Mouse (Mus musculus): ENCODE measurements around the gene Mybbp1a.
"Not testable (repeated sequence)": the region's sequence is repeated elsewhere in the genome, so short reads cannot be mapped to it uniquely, and the experiment has no call there.

Mybbp1a gene

GRCm38 (mm10) chr11:72413601-72414190 is 27.5 kb upstream of the Mybbp1a start:
- no peak for DNase-seq

- DNase-seq = no peak
Measured at GRCm38 (mm10) chr11:72415155-72415554, 26.0 kb upstream of the Mybbp1a start.

- DNase-seq = no peak
Measured at GRCm38 (mm10) chr11:72416666-72417065, 24.5 kb upstream of the Mybbp1a start.

DNA sequence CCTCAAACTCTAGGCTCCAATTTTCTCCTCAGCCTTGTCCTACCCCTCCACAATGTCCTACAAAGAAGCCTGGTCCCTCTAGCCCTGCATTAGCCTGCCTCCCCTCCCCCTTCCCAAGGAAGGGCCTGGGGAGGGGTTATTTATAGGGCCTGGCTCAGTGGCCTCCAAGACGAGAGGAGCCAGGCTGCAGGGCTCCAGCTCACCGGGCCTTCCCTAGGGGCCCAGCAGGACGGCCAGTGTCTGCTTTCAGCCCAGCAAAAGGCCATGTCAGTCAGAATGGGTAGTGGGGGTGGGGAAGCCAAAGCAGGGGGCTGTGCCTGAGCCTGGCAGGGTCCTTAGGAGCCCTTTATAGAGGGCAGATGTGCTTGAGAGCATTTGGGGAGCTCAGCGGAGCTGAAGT is 23.8 kb upstream of the Mybbp1a start:
- no peak for DNase-seq

DNA sequence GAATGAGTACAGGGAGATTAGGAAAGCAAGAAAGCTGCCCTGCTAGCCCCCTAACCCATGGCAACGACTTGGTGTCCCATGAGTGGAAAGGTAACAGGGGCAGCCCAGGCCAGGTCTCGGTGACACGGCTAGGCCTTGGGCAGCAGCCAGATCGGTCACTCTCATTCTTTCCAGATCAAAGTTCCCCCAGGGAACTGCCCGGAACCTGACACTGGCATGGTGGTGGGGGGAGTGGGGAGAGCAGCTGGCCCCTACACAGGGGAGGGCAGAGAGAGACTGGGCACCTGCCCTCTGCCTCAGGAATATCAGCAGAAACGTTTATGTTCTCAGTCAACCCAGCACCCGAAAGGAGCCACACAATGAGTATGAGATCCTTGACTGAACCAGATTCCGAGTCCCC is 22.9 kb upstream of the Mybbp1a start:
- DNase-seq = no peak

- no peak for DNase-seq
Measured at GRCm38 (mm10) chr11:72419006-72419405, 22.1 kb upstream of the Mybbp1a start.

DNA sequence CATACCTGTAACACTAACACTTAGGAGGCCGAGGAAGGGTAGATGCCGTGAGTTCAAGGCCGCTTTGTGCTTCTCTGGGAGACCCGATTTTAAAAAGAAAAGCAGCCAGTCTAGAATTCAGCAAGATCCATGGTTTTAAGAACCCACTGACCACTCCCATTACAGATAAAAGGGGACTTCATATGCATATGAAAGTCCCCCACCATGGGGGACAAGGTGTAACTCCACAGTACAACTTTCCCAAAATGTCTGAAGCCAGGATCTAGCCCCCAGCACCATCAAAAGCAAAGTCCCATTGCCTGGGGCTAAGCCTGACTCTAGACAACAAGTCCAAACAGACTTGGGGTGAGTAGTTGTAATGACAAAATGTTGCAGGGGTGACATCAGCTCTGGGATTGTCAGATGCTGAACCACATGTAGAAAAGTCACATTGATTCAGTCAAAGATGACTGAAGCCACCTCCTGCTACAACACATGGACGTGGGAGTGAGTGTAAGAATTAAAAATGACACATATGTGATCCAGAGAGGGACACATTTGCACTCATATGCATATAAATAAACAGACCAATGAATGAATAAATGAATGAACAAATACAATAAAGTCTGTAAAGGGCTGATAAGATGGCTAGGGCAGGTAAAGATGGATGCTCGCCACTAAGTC is 20.6 kb upstream of the Mybbp1a start:
- no peak for DNase-seq

GRCm38 (mm10) chr11:72421518-72422278 is 19.5 kb upstream of the Mybbp1a start:
- DNase-seq = no peak

DNA sequence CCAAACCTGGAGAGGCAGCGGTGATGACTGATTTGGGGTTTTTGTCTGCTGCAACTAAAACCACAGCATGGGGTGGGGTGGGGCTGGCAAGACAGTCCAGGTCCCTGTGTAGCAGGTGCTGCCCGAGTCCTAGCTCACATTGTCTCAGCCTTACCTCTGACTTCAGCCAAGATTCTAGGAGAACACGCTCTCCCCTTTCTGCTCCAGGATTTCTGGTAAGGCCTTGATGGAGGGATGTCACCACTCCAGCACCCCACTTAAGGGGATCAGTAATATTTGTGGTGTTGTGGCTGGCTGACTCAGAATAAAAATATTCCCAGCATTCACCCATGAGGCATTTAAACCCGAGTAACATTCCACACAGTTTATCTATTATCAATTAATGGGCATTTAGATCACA is 17.5 kb upstream of the Mybbp1a start:
- no peak for DNase-seq

DNA sequence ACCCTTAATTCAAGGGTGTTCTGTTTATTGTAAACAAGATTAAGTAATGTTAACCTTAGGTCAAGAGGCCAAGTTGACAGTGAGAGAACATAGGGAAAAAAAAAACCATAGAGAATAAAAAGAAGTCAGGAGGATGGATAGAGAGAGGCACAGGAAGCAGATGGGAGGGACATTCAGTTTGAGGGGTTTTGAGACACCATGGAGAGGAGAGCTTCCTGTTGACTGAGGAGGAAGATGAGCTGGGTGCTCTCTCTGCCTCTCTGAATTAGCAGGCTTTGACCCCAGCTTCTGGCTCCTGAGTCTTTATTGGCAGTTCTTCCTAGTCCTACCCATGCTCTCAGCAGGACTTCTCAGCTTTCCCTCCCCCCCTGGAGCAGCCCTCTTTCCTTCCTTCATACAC is 16.0 kb upstream of the Mybbp1a start:
- DNase-seq = no peak

- no peak for DNase-seq
Measured at GRCm38 (mm10) chr11:72426884-72427283, 14.3 kb upstream of the Mybbp1a start.

- DNase-seq = peak; percentile 88
Measured at GRCm38 (mm10) chr11:72428694-72429093, 12.5 kb upstream of the Mybbp1a start.

DNA sequence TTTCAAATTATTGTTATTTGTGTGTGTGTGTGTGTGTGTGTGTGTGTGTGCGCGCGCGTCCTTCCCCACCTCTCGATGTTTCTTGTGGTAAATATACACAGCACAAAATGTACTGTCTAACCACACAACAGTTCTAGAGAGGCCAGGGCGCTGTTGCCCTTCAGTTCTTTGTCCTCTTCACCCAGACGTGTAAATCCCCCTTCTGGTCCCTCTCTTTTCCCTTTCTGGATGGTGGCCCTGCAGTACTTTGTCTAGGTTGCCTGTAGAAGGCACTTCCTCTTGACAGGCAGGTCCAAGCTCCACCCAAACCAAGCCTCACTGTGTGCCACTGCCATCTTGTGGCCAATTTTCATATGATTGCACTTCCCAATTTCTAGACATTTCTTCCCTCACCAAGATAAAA is 11.9 kb upstream of the Mybbp1a start:
- DNase-seq = peak; percentile 77

DNA sequence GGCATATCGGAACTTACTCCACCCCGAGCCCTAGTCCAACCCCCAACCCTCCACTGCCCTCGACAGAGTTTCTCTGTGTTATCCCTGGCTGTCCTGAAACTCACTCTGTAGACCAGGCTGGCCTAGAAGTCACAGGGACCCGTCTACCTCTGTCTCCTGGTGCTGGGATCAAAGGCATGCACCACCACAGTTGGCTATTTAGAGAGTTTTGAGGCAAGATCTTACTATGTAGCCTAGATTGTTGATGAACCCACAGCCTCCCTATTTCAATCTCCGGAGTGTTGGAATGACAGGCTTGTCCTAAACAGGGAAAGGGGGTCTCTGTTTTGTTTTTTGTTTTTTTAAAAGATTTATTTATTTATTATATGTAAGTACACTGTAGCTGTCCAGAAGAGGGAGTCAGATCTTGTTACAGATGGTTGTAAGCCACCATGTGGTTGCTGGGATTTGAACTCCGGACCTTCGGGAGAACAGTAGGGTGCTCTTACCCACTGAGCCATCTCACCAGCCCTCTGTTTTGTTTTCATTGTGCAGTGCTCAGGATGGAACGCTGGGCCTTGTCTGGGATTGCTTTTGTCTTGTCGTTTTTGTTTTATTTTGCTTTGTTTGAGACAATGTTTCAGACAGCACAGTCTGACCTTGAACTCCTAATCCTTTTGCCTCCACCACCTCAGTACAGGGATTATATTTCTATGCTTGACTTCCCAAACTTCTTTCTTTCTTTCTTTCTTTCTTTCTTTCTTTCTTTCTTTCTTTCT is 10.7 kb upstream of the Mybbp1a start:
- not testable (repeated sequence) for DNase-seq

GRCm38 (mm10) chr11:72434963-72435693 is 6.0 kb upstream of the Mybbp1a start, which contains the start of gene Ggt6:
TSS of gene Ggt6 (plus strand) at chr11:72435526.
- DNase-seq = no peak

DNA sequence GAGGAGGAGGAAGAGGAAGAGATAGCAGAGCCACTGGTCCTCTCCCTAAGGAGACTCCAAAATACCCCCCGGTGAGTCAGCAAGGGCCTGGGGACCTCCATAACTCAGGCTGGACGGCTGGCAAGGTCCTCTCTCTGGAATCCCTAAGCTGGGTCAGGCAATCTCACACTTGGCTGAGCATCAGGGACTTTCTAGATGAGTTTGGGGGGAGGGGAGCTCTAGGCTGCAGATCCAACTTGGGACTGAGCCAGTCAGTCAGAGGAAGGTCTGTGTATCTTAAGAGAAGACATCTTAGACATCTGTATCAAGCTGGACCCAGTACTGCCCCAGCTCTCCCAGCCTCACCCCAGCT is 5.5 kb upstream of the Mybbp1a start:
- DNase-seq = no peak

GRCm38 (mm10) chr11:72436271-72436670 is 4.9 kb upstream of the Mybbp1a start:
- no peak for DNase-seq

- no peak for DNase-seq
Measured at GRCm38 (mm10) chr11:72436756-72437650, 4.2 kb upstream of the Mybbp1a start.

DNA sequence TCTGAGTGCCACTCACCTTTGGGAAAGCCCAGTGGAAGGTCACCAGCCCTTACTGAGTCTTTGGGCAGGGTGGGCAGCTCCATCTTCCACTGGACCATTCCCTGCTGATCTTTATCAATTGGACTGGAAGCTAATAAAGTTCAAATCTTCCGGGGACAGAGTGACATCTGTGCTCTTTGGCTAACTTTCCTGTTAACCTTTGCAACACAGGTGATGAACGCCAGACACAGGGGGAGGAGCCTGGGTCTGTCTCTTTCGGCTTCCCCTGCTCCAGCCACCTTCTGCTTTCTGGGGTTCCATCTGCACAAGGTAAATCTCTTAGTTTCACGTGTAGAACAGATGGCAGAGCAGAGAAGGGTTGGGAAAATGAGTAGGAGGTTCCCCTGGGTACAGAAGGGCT is 2.7 kb upstream of the Mybbp1a start:
- DNase-seq = no peak

DNA sequence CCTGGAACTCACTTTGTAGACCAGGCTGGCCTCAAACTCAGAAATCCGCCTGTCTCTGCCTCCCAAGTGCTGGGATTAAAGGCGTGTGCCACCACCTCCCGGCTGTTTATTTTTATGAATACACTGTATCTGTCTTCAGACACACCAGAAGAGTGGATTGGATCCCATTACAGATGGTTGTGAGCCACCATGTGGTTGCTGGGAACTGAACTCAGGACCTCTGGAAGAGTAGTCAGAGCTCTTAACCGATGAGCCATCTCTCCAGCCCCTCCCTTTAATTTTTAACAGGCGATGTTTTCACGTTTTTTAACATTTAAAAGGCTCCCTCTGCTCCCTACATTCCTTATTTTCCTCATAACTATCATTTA is 574 bp upstream of the Mybbp1a start:
- not testable (repeated sequence) for DNase-seq

- DNase-seq = peak; percentile 73
Measured at GRCm38 (mm10) chr11:72446311-72447105, 5.4 kb downstream of the Mybbp1a start.
